Mouse (Mus musculus) hematopoietic stem cell, adult 5-6 weeks (primary cell): Measurements from ENCODE around the gene Dnajc6. TPM values are rescaled to one million over a fixed set of nuclear protein-coding genes. Genes with fewer than 3 reads are reported as not detected.

Experiments
- ATAC-seq, 2 experiments: fragments of 125-278 bp in 1 of 2; replicated peaks in 1 of 2; 2 replicates each; pipeline ENCODE4 v1.8.0; 2016 to 2017; ENCODE audit warnings: inconsistent platforms in 2 of 2, mild to moderate bottlenecking in 2 of 2, moderate number of reproducible peaks in 2 of 2, low read depth in 1 of 2, moderate TSS enrichment in 1 of 2; ENCODE audit not compliant: low FRiP score in 2 of 2, poor library complexity in 2 of 2, severe bottlenecking in 2 of 2, insufficient read depth in 1 of 2, low TSS enrichment in 1 of 2
- total RNA-seq: library from RNA; stranded (forward); fragments of 172-1452, 232-1000 nt; gene quantifications from 2 replicates; pipeline ENCODE4 v1.2.3, GENCODE M21; 2017

Dnajc6 gene
- total RNA-seq, 1 experiment from 2014 or later: 42.5 TPM

- ATAC-seq: no peak
These were observed 192.8 kb downstream of the Dnajc6 start for GRCm38 (mm10) chr4:101689241-101689640.

- no peak for ATAC-seq
These were observed 193.2 kb downstream of the Dnajc6 start for GRCm38 (mm10) chr4:101689645-101690044.

Other genes with a start within 250 kb of the Dnajc6 start
- gene Jak1, start 231.4 kb upstream of the Dnajc6 start, total RNA-seq: 116 and 146 TPM in 2 replicates
- gene Ak4, start 77.4 kb upstream of the Dnajc6 start, total RNA-seq: 19.4 and 21.7 TPM in 2 replicates
- gene Leprot, start 151.1 kb downstream of the Dnajc6 start, total RNA-seq: 61.5 and 64.7 TPM in 2 replicates
- 1.2 TPM in 1 of 2 replicates, not detected in the other for gene Lepr, start 220.8 kb downstream of the Dnajc6 start, total RNA-seq